Mouse (Mus musculus) Muller cell, postnatal 12 days (primary cell): Measurements from ENCODE around the gene Ctnnb1.
A peak's percentile ranks its signal among the peaks of the same experiment; 100 is the strongest.
"Not testable (repeated sequence)": the region's sequence is repeated elsewhere in the genome, so short reads cannot be mapped to it uniquely, and the experiment has no call there.

ENCODE experiments used
- DNase-seq: peaks from one replicate; pipeline ENCODE4 v3.0.0-alpha.2; 2015; ENCODE audit errors: inconsistent ontology term

Ctnnb1 gene

DNA sequence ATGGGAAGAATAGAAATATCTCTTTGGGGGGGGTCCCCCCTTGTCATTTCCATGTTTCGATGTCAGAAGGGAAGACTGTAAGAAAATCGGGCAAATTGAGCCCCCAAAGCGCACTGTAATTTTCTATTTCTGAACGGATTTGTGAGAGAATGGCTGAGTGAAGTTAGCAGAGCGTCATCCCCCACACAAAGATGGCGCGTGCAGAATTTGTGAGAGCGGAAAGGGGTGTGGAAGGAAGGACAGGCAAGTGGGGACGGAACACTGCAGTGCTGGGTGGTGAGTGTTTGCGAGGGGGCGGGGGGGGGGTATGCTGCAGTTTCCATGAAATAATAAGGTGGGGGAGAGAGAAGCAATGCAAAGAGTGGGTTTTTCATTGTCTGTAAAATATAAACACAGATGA lies at the start of gene Ctnnb1:
Gene Ctnnb1, plus strand, starts transcription at position 136 of the 400 bp plus-strand sequence.
- DNase-seq: no peak

DNA sequence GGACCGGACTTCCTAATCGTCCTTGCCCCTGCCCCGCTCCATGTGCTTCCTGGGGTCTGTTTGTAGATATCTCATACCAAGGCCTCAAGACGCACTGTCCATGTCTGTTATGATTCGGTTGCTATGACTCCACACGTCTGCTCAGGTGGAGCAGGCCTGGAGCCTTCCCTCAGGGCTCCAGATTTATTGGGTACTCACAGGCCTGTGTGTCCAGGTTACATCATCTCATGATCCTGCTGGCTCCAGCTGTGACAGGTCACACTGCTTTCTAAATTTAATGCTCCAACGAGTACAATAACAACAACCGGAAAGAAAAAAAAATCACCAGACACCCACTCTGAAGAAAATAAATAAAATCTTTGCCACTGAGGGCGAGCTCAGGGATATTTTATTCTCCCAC lies 48.7 kb upstream of the Ctnnb1 start:
- DNase-seq: no peak

DNA sequence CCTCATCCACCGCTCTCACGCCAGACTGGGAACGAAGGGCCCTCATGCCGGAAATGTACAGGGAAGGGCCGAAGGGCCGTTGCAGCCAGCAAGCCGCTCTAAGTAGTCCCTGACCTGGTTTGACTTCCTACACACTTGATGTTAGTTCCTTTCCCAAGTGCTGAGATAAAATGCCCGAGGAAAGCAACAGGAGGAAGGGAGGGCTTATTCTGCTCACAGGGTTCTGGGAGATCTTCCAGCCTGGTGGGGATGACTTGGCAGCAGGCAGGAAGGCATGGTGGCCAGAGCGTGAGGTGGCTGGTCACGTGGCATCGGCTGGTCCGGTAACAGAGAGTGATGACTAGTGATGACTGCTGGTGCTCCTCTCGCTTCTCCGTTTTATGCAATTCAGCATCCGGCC lies 47.9 kb upstream of the Ctnnb1 start:
- DNase-seq: no peak

- no peak for DNase-seq
Observed at GRCm38 (mm10) chr9:120881839-120882238, 47.2 kb upstream of the Ctnnb1 start.

DNA sequence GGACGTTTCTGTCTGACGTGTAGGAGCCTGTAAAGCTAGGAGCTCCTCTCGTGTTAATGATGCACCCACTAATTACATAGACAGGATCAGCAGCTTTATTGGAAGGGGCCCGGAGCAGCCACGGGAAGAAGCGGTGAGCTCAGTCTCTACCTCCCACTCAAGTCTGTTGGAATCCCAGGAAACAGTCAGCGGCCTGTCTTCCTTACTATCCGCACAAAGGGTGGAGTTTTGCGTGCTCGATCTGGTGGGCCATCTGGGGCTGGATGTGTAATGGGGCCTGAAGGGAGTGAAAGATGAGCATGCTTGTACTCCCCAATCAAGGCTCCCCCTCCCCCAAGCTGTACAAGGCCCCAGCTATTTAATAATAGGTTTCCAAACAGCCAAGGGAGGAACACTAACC lies 44.3 kb upstream of the Ctnnb1 start:
- DNase-seq: no peak

DNA sequence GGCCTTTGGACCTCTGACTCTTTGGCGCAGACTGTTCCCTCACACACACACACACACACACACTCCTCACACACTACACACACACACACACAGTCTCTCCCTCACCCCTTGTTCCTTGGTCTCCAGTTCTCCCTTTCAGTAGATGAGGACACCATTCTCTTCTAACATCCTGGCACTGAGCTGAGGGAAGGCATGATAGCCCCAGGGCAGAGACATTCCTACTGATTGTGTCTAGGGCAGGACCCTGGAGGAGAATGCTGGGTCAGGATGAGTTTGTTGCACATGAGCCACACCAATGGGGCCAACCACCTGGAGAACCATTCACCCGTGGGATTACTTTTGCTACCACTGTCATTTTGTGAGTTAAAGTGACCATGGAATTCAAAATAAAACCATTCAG lies 41.4 kb upstream of the Ctnnb1 start:
- DNase-seq: peak; percentile 72

DNA sequence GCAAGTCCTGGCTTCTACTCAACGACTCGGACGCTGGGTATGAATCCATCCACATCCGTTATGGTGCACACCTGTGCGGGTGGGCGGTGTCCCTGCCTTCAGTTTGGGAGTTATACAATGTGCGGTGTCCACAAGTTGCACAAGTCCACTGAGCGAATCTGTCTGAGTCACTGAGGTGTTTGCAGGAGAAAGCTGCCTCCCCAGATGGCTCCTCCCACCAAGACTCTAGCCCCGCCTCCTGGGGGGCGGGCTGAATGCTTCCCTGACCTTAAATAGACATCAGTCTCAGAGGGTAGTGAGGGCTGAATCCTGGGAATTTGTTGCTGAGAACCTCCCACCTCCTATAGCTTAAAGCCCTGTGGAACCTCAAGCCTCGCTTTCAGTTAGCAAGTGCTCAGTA lies 35.6 kb upstream of the Ctnnb1 start:
- DNase-seq: no peak

GRCm38 (mm10) chr9:120893971-120894370 lies 35.0 kb upstream of the Ctnnb1 start:
- DNase-seq: no peak

GRCm38 (mm10) chr9:120894376-120894775 lies 34.6 kb upstream of the Ctnnb1 start:
- no peak for DNase-seq

- DNase-seq: no peak
Observed at GRCm38 (mm10) chr9:120896502-120896901, 32.5 kb upstream of the Ctnnb1 start.

GRCm38 (mm10) chr9:120897269-120897668 lies 31.7 kb upstream of the Ctnnb1 start:
- DNase-seq: no peak

GRCm38 (mm10) chr9:120899833-120900232 lies 29.2 kb upstream of the Ctnnb1 start:
- DNase-seq: no peak

DNA sequence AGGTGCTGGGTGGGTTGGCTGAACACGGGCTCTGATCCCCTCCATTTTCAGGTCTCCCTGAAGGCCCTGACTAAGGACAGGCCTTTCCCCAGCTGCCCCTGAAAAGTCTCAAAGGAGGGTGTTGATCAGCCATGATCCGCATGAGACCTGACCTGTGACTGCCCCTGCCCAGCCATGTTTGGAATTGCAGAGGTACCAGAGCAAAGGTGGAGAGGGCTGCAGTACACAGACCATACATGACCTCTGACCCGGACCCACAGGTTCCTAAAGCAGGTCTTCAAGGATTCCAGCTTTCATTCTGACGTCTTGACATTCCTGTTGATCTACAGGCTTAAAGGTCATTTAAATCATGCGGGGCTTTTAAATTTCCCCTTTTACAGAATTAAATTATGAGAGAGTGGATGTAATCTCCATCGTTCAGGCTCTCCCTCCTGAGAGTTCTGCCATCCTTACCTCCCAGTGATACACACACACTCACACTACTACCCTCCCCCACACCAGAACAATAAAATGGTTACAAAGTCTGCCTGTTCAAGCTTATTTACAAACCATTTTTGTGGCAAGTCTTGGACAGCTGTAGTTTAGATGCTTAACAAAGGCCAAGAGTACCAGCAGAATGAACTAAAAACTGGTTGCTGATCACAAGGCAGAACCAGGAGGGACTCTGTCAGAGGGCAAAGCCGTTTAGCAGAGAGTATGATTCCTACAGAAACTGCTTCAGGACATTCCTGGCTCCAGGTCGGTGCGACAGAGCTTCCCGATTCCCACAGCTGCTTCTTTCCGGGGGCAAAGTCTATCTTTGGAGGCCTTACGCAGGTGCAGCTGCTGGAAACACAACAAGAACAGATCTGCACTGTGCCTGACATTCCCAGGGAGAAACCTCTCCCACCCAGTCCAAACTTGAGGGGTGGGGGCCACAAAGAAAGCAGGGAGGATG lies 28.4 kb upstream of the Ctnnb1 start:
- DNase-seq: no peak

DNA sequence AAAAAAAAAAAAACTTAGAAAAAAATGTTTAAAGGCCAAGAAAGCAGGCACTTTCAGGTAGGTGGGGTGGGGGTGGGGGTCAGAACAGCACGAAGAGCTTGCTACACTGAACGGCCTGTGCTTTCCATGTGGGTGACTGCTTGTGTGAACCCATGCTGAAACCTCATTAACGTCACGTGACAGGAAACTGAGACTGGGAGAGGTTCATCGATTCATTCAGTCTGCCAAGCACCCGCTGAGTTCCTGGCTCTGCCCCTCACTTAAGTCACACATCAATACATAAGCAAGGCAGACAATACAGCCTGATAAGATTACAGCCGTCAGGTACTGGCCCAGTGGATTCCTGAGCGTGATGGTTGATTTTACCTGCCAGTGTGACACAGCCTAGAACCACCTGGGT lies 26.5 kb upstream of the Ctnnb1 start:
- DNase-seq: no peak

- no peak for DNase-seq
Observed at GRCm38 (mm10) chr9:120908461-120908860, 20.6 kb upstream of the Ctnnb1 start.

- no peak for DNase-seq
Observed at GRCm38 (mm10) chr9:120913152-120913551, 15.9 kb upstream of the Ctnnb1 start.

DNA sequence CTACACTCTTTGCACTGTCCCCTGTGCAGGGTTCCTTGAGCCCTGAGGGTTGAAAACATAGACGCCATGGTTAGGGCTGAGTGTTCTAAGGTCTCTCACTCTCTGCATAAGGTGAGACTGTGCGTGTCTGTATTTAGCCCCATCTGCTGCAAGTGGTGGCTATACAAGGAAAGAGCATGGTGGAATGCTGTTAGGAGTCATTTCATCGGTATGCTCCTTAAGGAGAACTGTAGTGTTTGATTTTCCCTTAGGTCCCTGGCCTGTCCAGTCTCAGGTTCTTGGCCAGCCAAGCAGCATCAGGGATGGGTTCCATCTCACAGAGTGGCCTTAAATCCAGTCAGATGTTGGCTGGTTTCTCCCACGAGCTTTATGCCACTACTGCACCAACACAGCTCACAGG lies 14.6 kb upstream of the Ctnnb1 start:
- DNase-seq: no peak

GRCm38 (mm10) chr9:120914877-120915459 lies 14.0 kb upstream of the Ctnnb1 start:
- no peak for DNase-seq

DNA sequence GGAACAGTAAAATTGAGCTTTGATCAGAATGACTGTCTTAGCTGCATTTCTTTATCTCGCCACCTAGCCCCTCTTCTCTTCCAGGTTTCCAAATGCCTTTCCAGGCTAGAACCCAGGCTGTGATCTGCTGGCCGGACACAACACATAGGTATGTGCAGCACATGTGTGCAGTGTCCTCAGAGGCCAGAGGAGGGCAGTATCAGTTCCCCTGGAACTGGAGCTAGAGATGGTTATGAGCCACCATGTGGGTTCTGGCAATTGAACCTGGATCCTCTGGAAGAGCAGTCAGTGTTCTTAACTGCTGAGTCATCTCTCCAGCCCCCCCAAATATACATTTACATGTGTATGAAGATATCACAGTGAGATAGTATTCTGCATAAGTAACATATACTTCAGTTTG lies 11.4 kb upstream of the Ctnnb1 start:
- DNase-seq: not testable (repeated sequence)

DNA sequence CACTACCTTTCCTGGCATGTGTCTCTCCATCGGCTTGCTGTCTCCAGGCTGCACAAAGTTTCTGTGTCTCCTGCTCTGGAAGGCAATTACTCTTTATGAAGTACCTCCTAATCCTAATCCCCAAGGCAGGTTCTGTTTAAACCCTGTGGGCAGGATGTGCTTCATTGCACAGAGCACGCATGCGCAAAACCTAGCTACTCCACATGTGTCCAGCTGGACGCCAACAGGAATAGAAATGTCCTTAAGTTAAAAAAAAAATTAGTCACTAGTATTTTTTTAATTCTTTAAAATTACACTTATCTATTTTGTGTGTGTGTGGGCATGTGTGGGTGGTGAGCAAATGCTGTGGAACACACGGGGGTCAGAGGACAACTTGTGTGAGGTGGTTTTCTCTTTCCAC lies 10.8 kb upstream of the Ctnnb1 start:
- no peak for DNase-seq

DNA sequence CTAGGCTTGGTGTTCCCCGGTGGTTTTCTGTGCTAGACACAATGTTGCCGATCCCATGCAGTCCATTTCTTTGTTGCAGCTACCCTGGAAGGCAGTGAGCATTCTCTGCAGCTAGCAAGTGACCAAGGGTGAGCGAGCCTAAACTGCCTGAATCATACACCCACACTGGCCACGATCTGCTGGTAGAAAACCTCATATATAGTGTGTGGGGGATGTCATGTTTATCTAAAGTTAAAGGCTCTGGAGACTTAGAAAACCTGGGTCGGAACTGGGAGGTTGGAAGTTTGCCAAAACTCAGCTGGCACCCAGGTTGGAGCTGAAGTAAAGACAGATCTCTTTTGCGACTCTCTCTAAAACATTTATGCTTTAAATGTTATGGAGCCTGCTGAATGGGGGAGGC lies 10.4 kb upstream of the Ctnnb1 start:
- DNase-seq: no peak

DNA sequence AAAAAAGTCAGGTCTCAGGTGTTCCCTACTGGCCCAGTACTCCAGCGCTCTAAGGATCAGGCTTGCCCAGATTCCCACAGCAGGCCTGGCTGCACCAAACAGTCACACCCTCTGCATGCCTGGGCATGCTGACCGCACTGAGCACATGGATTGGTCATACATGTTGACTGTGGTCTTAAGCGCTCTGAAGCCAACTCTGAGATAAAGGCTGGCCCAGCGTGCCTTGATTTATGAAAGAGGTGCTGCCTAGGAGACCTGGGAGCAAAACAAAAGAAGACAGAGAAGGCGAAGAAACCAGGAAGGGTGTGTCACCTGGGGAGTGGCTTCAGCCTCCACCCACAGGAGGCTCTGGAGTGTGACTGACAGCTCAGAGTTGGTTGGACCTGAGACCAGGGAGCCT lies 9.9 kb upstream of the Ctnnb1 start:
- DNase-seq: no peak

DNA sequence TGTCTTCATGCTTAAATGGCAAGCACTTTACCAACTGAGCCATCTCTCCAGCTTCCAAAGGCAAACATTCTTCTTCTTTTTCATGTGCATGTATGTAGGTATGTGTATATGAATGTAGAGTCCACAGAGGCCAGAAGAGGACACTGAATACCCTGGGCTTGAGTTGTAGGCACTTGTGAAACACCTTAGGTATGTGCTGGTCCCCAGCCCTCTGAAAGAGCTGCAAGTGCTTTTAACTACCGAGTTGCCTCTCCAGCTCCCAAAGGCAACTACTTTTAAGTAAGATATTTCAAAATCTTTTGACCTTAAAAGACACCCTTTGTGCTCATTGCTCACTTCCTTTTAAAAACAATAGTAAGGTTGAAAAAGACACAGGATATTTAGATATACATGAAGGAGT lies 2.9 kb upstream of the Ctnnb1 start:
- no peak for DNase-seq
